Mouse (Mus musculus) liver, embryonic 16.5 days (tissue): ENCODE results near the gene Abt1. TPM values are rescaled to one million over a fixed set of nuclear protein-coding genes. Genes with fewer than 3 reads are reported as not detected.

Experiments
- ATAC-seq: fragments of 200-750 bp; cut with Nextera tagmentation; 2 replicates; pipeline ENCODE4 v1.8.0; 2017; ENCODE audit warnings: low read depth, mild to moderate bottlenecking, moderate number of reproducible peaks, moderate library complexity
- H3K27ac ChIP-seq: fragments of 300-500 bp; sonication (generic); 2 replicates; pipeline ENCODE4 v1.5.1; 2014; ENCODE audit warnings: mild to moderate bottlenecking, low read length
- H3K27me3 ChIP-seq: fragments of 300-500 bp; sonication (generic); 2 replicates; pipeline ENCODE4 v1.6.1; 2014; ENCODE audit warnings: low read depth, low read length, mixed read lengths; ENCODE audit not compliant: control insufficient read depth, insufficient read depth
- H3K36me3 ChIP-seq: fragments of 300-500 bp; sonication (generic); 2 replicates; pipeline ENCODE4 v1.6.1; 2014; ENCODE audit warnings: mild to moderate bottlenecking; ENCODE audit not compliant: control insufficient read depth, insufficient read depth
- H3K4me1 ChIP-seq: fragments of 300-500 bp; sonication (generic); 2 replicates; pipeline ENCODE4 v1.6.1; 2014; ENCODE audit warnings: low read depth, low read length, mixed read lengths; ENCODE audit not compliant: control insufficient read depth
- H3K4me2 ChIP-seq: fragments of 300-500 bp; sonication (generic); 2 replicates; pipeline ENCODE4 v1.6.1; 2014; ENCODE audit warnings: low read depth, low read length, mixed read lengths
- H3K4me3 ChIP-seq: fragments of 300-500 bp; sonication (generic); 2 replicates; pipeline ENCODE4 v1.5.1; 2014; ENCODE audit warnings: low read depth, mild to moderate bottlenecking, low read length
- H3K9ac ChIP-seq: fragments of 300-500 bp; sonication (generic); 2 replicates; pipeline ENCODE4 v1.6.1; 2014; ENCODE audit warnings: low read depth, low read length
- H3K9me3 ChIP-seq: fragments of 300-500 bp; sonication (generic); replicated peaks from 2 replicates; pipeline ENCODE4 v1.6.1; 2016; ENCODE audit warnings: low read length; ENCODE audit not compliant: control insufficient read depth
- WGBS: fragments of 180-500 bp; shearing (Covaris S2); extraction: QIAGEN DNeasy Blood & Tissue Kit; methylation state at CpG from one replicate; pipeline ENCODE4 v1.1.7; 2014; ENCODE audit not compliant: insufficient replicate concordance; 5-methylcytosine and 5-hydroxymethylcytosine counted together
- polyA plus RNA-seq: library from polyadenylated mRNA; unstranded; fragments of >200 nt; fragmentation: Nextera tagmentation; extraction: Ambion mirVana; gene quantifications from 2 replicates; pipeline ENCODE4 v1.2.1, GENCODE M21; 2015

Gene Abt1
- polyA plus RNA-seq, 1 experiment from 2014 or later = 4.5 TPM

GRCm38 (mm10) chr13:23368583-23369420, 54.9 kb downstream of the Abt1 start, which contains the start of gene Zfp322a:
TSS of gene Zfp322a (minus strand) at chr13:23369208.
- no peaks in the 10 kb centered on the region; the same call in 1 of the 2 replicates for H3K36me3 ChIP-seq
- under 1% methylated on average over 55 of the region's 55 CpGs for WGBS

More at GRCm38 (mm10) chr13:23368583-23369420, 54.9 kb downstream of the Abt1 start, which contains the start of gene Zfp322a:
- H3K4me3 ChIP-seq = peak within 1 kb of the TSS; percentile 90
- H3K9ac ChIP-seq = peak within 1 kb of the TSS; percentile 92
- peak within 1 kb of the TSS; percentile 88 for H3K27ac ChIP-seq
- no peaks in the 10 kb centered on the region for H3K27me3 ChIP-seq
- H3K9me3 ChIP-seq = no peaks in the 10 kb centered on the region
- H3K4me1 ChIP-seq = peaks cover 9% of the 10 kb centered on the region
- H3K4me2 ChIP-seq = peak within 1 kb of the TSS; percentile 84
- ATAC-seq = peak; percentile 100

Other genes starting within 250 kb of the Abt1 start
- not detected in 2 replicates for gene Vmn1r220, start 235.9 kb downstream of the Abt1 start, polyA plus RNA-seq
- gene Vmn1r221, start 209.7 kb downstream of the Abt1 start, polyA plus RNA-seq = not detected in 2 replicates
- not detected in 2 replicates for gene Vmn1r222, start 187.9 kb downstream of the Abt1 start, polyA plus RNA-seq
- gene Vmn1r223, start 176.7 kb downstream of the Abt1 start, polyA plus RNA-seq = not detected in 2 replicates
- 12.0 and 13.1 TPM in 2 replicates for gene Zfp322a, start 54.7 kb downstream of the Abt1 start, polyA plus RNA-seq
- gene Btn1a1, start 42.0 kb upstream of the Abt1 start, polyA plus RNA-seq = 1.9 and 2.0 TPM in 2 replicates
- not detected in 2 replicates for gene Btn2a2, start 65.0 kb upstream of the Abt1 start, polyA plus RNA-seq
- gene Hist1h4h, start 107.2 kb upstream of the Abt1 start, polyA plus RNA-seq = 5.5 and 9.8 TPM in 2 replicates
- gene Hist1h2af, start 110.0 kb upstream of the Abt1 start, polyA plus RNA-seq = 2.0 and 6.7 TPM in 2 replicates
- gene Hist1h3g, start 111.6 kb upstream of the Abt1 start, polyA plus RNA-seq = 11.0 and 14.8 TPM in 2 replicates
- gene Hist1h2bh, start 119.5 kb upstream of the Abt1 start, polyA plus RNA-seq = 1.1 and 1.8 TPM in 2 replicates
- 1.2 and 1.4 TPM in 2 replicates for gene Hist1h3f, start 120.2 kb upstream of the Abt1 start, polyA plus RNA-seq
- gene Hist1h4f, start 127.8 kb upstream of the Abt1 start, polyA plus RNA-seq = 2.4 and 2.9 TPM in 2 replicates
- gene Hist1h1d, start 129.4 kb upstream of the Abt1 start, polyA plus RNA-seq = 1.2 and 1.4 TPM in 2 replicates
- gene Hist1h3e, start 138.5 kb upstream of the Abt1 start, polyA plus RNA-seq = 3.4 and 4.2 TPM in 2 replicates
- 63.6 and 96.6 TPM in 2 replicates for gene Hist1h2ae, start 147.4 kb upstream of the Abt1 start, polyA plus RNA-seq
- 10.6 and 13.5 TPM in 2 replicates for gene Hist1h2bg, start 147.5 kb upstream of the Abt1 start, polyA plus RNA-seq
- gene Hist1h2bf, start 150.3 kb upstream of the Abt1 start, polyA plus RNA-seq = 3.7 and 5.9 TPM in 2 replicates
- gene Hist1h2ad, start 150.5 kb upstream of the Abt1 start, polyA plus RNA-seq = 2.2 and 3.8 TPM in 2 replicates
- gene Hist1h3d, start 151.9 kb upstream of the Abt1 start, polyA plus RNA-seq = 6.6 and 7.7 TPM in 2 replicates
- gene Hist1h4d, start 157.7 kb upstream of the Abt1 start, polyA plus RNA-seq = 126 and 155 TPM in 2 replicates
- gene Hist1h2be, start 197.3 kb upstream of the Abt1 start, polyA plus RNA-seq = 1.9 and 2.0 TPM in 2 replicates
- gene Hist1h1e, start 198.7 kb upstream of the Abt1 start, polyA plus RNA-seq = 23.6 and 27.8 TPM in 2 replicates